ENCODE assay signal across 9 mouse cellular contexts in the genomic region with DNA sequence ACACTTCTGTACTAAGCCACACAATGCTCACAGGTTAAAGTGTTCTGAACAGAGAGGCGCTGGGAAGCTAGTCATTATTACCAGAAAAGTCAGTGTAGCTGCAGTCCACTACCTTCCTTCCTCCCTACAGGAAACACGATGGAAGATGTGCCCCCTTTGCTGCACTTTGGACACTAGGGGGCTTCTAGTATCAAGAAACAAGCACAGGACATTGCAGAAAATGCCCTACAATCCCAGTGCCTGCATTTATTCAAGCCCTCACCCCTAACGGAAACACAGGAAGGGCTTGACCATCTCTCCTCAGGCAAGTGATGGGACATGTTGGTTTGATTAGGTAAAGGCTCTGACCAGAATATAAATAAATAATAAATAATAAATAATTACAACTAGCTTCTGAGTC. TPM values are rescaled to one million over a fixed set of nuclear protein-coding genes. Genes with fewer than 3 reads are reported as not detected.
DNase-seq lines count a peak whose midpoint lies in the region; ATAC-seq lines count a peak whose summit lies in the region.
"Had no signal": no experiment of that assay in that cellular context is flagged by ENCODE, and none has a peak within 500 bp of the region (broad histone marks: within the 10 kb centered on the region; RNA-seq: fewer than 3 reads in every experiment).

No protein-coding gene starts in this region.

- H3K4me3 ChIP-seq in kidney, embryonic 16.5 days (ENCODE audit: low read length) = no peak overlapping the region
- H3K4me3 ChIP-seq in kidney, embryonic 15.5 days (replicated peaks) = no peak overlapping the region
- H3K4me3 ChIP-seq: erythroblast, embryonic 14.5 days had no signal

- no peaks in the 10 kb centered on the region for H3K36me3 ChIP-seq in kidney, embryonic 16.5 days (ENCODE audit: insufficient read depth, low read length)
- no peaks in the 10 kb centered on the region for H3K36me3 ChIP-seq in kidney, embryonic 15.5 days

- H3K9ac ChIP-seq in kidney, embryonic 16.5 days (replicated peaks; ENCODE audit: low read length) = no peak overlapping the region
- H3K9ac ChIP-seq in kidney, embryonic 15.5 days = no peak overlapping the region

- peak; percentile 7 for DNase-seq in adrenal gland, adult 2 months
- no peak for DNase-seq in adrenal gland, postnatal 14 days
- peak; percentile 35 to 49 for DNase-seq in cerebellum, postnatal 25 days
- DNase-seq in lung, postnatal 14 days = peak; percentile 44
- no peak for DNase-seq in right cerebral cortex, postnatal 14 days
- no peak for DNase-seq in c-Kit-positive CD71-positive TER-119-positive erythroid progenitor cells, embryonic 14.5 days (ENCODE audit: low spot score)

- ATAC-seq in kidney, embryonic 16.5 days (ENCODE audit: low FRiP score, low TSS enrichment) = 0 out of 2 replicates have a peak, but pooled peaks have one; percentile 39
- no peak for ATAC-seq in kidney, embryonic 15.5 days (replicated peaks; ENCODE audit: low FRiP score)

- no peak overlapping the region for H3K27ac ChIP-seq in kidney, embryonic 16.5 days (ENCODE audit: low read length)
- H3K27ac ChIP-seq in kidney, embryonic 15.5 days = no peak overlapping the region

- H3K9me3 ChIP-seq in kidney, embryonic 16.5 days (ENCODE audit: low read length) = no peaks in the 10 kb centered on the region
- no peaks in the 10 kb centered on the region for H3K9me3 ChIP-seq in kidney, embryonic 15.5 days (replicated peaks)

- 14% methylated on average over 3 of the region's 3 CpGs for WGBS in kidney, embryonic 16.5 days
- 24% methylated on average over 3 of the region's 3 CpGs for WGBS in kidney, embryonic 15.5 days

- H3K4me1 ChIP-seq in kidney, embryonic 16.5 days (ENCODE audit: insufficient read depth, low read length) = peaks cover 4% of the 10 kb centered on the region; the same call in 1 of the 2 replicates
- H3K4me1 ChIP-seq in kidney, embryonic 15.5 days = peaks cover 5% of the 10 kb centered on the region; the same call in 1 of the 2 replicates

- no peak overlapping the region for H3K4me2 ChIP-seq in kidney, embryonic 16.5 days (replicated peaks; ENCODE audit: low read depth, low read length)
- no peak overlapping the region for H3K4me2 ChIP-seq in kidney, embryonic 15.5 days

- no peaks in the 10 kb centered on the region for H3K27me3 ChIP-seq in kidney, embryonic 16.5 days (ENCODE audit: insufficient read depth, low read length)
- no peaks in the 10 kb centered on the region; the same call in 1 of the 2 replicates for H3K27me3 ChIP-seq in kidney, embryonic 15.5 days

RNA-seq across cellular contexts. Expression of a gene that starts 7.9 kb away (rescaled TPM):
- total RNA-seq in adrenal gland, adult 2 months (2021) = 10 to 100 TPM; 18.9 to 36.1 TPM
- polyA plus RNA-seq in adrenal gland, adult 2 months (2012; rRNA removed) = 25.8 and 28.3 TPM in 2 replicates
- 24.5 and 26.0 TPM in 2 replicates for total RNA-seq in adrenal gland, postnatal 14 days (2021)
- 130 and 139 TPM in 2 replicates for polyA plus RNA-seq in kidney, embryonic 16.5 days (2015; fragmentation: Nextera tagmentation; extraction: Ambion mirVana)
- 108 and 113 TPM in 2 replicates for polyA plus RNA-seq in kidney, embryonic 15.5 days (2015; fragmentation: Nextera tagmentation; extraction: Ambion mirVana)
- polyA plus RNA-seq: erythroblast, embryonic 14.5 days had no signal

RNA-seq across cellular contexts. Expression of a gene that starts 16.4 kb away (rescaled TPM):
- 10 to 100 TPM; 31.2 to 31.9 TPM for total RNA-seq in adrenal gland, adult 2 months (2021)
- polyA plus RNA-seq in adrenal gland, adult 2 months (2012; rRNA removed) = 7.1 and 9.2 TPM in 2 replicates
- total RNA-seq in adrenal gland, postnatal 14 days (2021) = 31.7 and 31.9 TPM in 2 replicates
- polyA plus RNA-seq in kidney, embryonic 16.5 days (2015; fragmentation: Nextera tagmentation; extraction: Ambion mirVana) = 52.4 and 53.3 TPM in 2 replicates
- 47.0 and 48.3 TPM in 2 replicates for polyA plus RNA-seq in kidney, embryonic 15.5 days (2015; fragmentation: Nextera tagmentation; extraction: Ambion mirVana)

Comparison
In these comparisons a context has a peak if more than half of its experiments do, and no peak if none do; other contexts are left out.
1. DNase-seq: peak in adrenal gland, adult 2 months (single experiment), cerebellum, postnatal 25 days (2 of 2) and lung, postnatal 14 days (single experiment); none in adrenal gland, postnatal 14 days (single experiment), right cerebral cortex, postnatal 14 days (single experiment) and c-Kit-positive CD71-positive TER-119-positive erythroid progenitor cells, embryonic 14.5 days (single experiment).